Mouse (Mus musculus) heart, embryonic 14.5 days (tissue): Measurements from ENCODE around the gene Mreg. TPM values are rescaled to one million over a fixed set of nuclear protein-coding genes. Genes with fewer than 3 reads are reported as not detected.
"Not testable (repeated sequence)": the region's sequence is repeated elsewhere in the genome, so short reads cannot be mapped to it uniquely, and the experiment has no call there.

Source experiments
- ATAC-seq: fragments of 200-750 bp; cut with Nextera tagmentation; 2 replicates; pipeline ENCODE4 v1.8.0; 2017; ENCODE audit warnings: low read depth, moderate TSS enrichment; ENCODE audit not compliant: insufficient number of reproducible peaks, insufficient read depth, low FRiP score
- H3K27ac ChIP-seq, 2 experiments: fragments of 200-500 bp in 1 of 2; fragments of 300-500 bp in 1 of 2; sonication (generic) in 1 of 2; replicated peaks in 1 of 2; 2 replicates each; pipeline ENCODE4 v1.5.1; 2012 to 2014; ENCODE audit warnings: low read depth in 2 of 2, low read length in 2 of 2, control low read depth in 1 of 2, mild to moderate bottlenecking in 1 of 2, mixed read lengths in 1 of 2; ENCODE audit not compliant: control insufficient read depth in 1 of 2, insufficient read depth in 1 of 2
- H3K27me3 ChIP-seq: fragments of 300-500 bp; sonication (generic); 2 replicates; pipeline ENCODE4 v1.6.1; 2014; ENCODE audit warnings: mild to moderate bottlenecking, low read length, control low read depth; ENCODE audit not compliant: control insufficient read depth, insufficient read depth
- H3K36me3 ChIP-seq: fragments of 300-500 bp; sonication (generic); 2 replicates; pipeline ENCODE4 v1.6.1; 2014; ENCODE audit warnings: mild to moderate bottlenecking, control low read depth, low read length, mixed read lengths; ENCODE audit not compliant: control insufficient read depth, insufficient read depth
- H3K4me1 ChIP-seq, 2 experiments: fragments of 200-500 bp in 1 of 2; fragments of 300-500 bp in 1 of 2; sonication (generic) in 1 of 2; 2 replicates each; pipeline ENCODE4 v1.6.1; 2012 to 2014; ENCODE audit warnings: low read length in 2 of 2, control low read depth in 1 of 2, mixed read lengths in 1 of 2; ENCODE audit not compliant: control insufficient read depth in 2 of 2, insufficient read depth in 2 of 2
- H3K4me2 ChIP-seq: fragments of 300-500 bp; sonication (generic); 2 replicates; pipeline ENCODE4 v1.6.1; 2014; ENCODE audit warnings: mild to moderate bottlenecking, low read length
- H3K4me3 ChIP-seq, 2 experiments: fragments of 200-500 bp in 1 of 2; fragments of 300-500 bp in 1 of 2; sonication (generic) in 1 of 2; 2 replicates each; pipeline ENCODE4 v1.5.1; 2012 to 2014; ENCODE audit warnings: low read length in 2 of 2, mild to moderate bottlenecking in 2 of 2, control low read depth in 1 of 2, low read depth in 1 of 2, moderate library complexity in 1 of 2; ENCODE audit not compliant: control insufficient read depth in 1 of 2, insufficient read depth in 1 of 2
- H3K9ac ChIP-seq: fragments of 300-500 bp; sonication (generic); 2 replicates; pipeline ENCODE4 v1.6.1; 2014; ENCODE audit warnings: mild to moderate bottlenecking, low read length
- H3K9me3 ChIP-seq: fragments of 300-500 bp; sonication (generic); 2 replicates; pipeline ENCODE4 v1.6.1; 2016; ENCODE audit warnings: low read length, control low read depth; ENCODE audit not compliant: control insufficient read depth
- WGBS: fragments of 180-500 bp; shearing (Covaris S2); extraction: QIAGEN DNeasy Blood & Tissue Kit; methylation state at CpG from one replicate; pipeline ENCODE4 v1.1.7; 2014; 5-methylcytosine and 5-hydroxymethylcytosine counted together
- polyA plus RNA-seq: library from polyadenylated mRNA; unstranded; fragments of >200 nt; fragmentation: Nextera tagmentation; extraction: Ambion mirVana; gene quantifications from 2 replicates; pipeline ENCODE4 v1.2.1, GENCODE M21; 2014

The Mreg gene
- polyA plus RNA-seq, 1 experiment from 2014 or later: 6.8 TPM

DNA sequence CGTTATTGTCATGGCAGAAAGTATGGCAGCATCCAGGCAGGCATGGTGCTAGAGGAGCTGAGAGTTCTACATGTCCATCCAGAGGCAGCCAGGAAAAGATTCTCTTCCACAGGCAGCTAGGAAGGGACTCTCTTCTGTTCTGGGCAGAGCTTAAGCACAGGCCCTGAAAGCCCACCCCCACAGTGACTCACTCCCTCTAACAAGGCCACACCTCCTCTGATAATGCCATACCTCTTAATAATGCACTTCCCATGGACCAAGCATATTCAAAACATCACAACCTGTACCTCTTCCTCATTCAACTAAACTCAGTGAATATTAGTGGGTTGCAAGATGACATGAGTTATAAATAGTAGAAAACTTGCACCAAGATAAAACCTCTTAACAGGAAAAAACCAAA, 39.7 kb upstream of the Mreg start:
- 71% methylated on average over 1 of the region's 1 CpGs for WGBS
- H3K4me3 ChIP-seq: no peak overlapping the region

DNA sequence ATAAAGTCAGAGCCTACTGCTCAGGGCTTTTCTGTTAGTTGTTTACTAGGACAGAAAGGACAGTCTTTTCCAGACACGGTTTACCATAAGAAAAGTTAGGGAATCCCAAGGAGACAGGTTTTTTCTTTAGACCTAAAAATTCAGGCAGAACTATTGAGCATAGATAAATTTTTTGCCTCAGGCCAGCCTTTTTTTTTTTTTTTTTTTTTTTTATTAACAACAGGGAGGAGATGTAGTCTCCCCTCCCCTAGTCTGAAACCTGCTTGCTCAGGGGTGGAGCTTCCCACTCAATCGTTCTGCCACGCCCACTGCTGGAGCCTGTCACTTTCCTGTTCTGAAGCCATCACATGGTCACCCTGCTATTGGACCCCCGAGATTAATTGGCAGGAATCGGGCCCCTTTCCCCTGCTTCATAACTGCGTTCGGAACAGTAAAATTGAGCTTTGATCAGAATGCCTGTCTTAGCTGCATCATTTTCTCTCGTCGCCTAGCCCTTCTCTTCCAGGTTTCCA, 36.2 kb upstream of the Mreg start:
- WGBS: 42% methylated on average over 9 of the region's 9 CpGs

More for the DNA sequence above, 39.7 kb upstream of the Mreg start:
- Histone ChIP-seq H3K27me3 (no peaks in the 10 kb centered on the region), H3K9ac (no peak overlapping the region), H3K9me3 (no peaks in the 10 kb centered on the region), H3K36me3 (no peaks in the 10 kb centered on the region), H3K4me2 (no peak overlapping the region), H3K27ac (no peak overlapping the region), H3K4me1 (peaks cover 3 to 14% of the 10 kb centered on the region in 2 experiments; a peak in 2 of 4 replicates)
- ATAC-seq: no peak

DNA sequence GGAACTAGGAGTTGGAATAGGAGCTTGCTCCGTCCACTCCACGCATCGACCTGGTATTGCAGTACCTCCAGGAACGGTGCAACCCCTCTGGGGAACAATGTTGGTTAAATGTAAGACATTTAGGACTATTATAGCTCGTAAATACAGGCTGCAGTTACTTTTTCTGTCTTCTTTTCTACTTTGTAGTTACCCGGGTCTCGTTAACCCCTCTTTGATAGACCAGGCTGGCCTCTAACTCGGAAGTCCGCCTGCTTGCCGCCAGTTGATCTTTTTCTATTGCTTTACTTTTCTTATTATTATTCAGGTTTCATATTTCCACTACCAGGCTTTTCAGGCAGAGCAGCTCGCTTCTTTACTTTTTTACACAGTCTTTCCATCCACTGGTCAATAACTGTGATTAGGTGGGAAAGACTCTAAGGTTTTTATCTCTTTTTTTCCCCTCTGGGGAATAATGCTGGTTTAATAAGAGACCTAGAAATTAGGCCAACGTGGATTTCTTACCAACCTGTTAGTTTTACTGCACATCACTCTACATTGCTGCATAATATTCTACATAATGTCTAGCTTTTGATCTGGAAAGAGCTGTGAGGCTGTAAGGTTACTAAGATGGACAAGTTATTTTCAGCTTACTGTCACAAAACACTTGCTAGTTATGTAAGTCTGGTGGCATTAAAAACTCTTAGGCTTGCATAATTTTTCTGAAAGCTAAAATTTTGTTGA, 32.4 kb upstream of the Mreg start:
- H3K36me3 ChIP-seq: no peaks in the 10 kb centered on the region
- WGBS: under 1% methylated on average over 12 of the region's 12 CpGs
- no peaks in the 10 kb centered on the region for H3K27me3 ChIP-seq
- H3K4me3 ChIP-seq: peak overlapping the region in 1 of 2 experiments; percentile 36; a peak in 3 of 4 replicates
- no peaks in the 10 kb centered on the region for H3K9me3 ChIP-seq
- peak overlapping the region; percentile 93 to 97 for H3K27ac ChIP-seq
- ATAC-seq: peak; percentile 66
- H3K9ac ChIP-seq: peak overlapping the region; percentile 85
- peak overlapping the region; percentile 67 for H3K4me2 ChIP-seq
- H3K4me1 ChIP-seq: no peaks in the 10 kb centered on the region

More for the DNA sequence above, 36.2 kb upstream of the Mreg start:
- H3K4me3 ChIP-seq, H3K27me3 ChIP-seq, H3K4me1 ChIP-seq, H3K27ac ChIP-seq, ATAC-seq, H3K9ac ChIP-seq, H3K4me2 ChIP-seq, H3K9me3 ChIP-seq, H3K36me3 ChIP-seq: not testable (repeated sequence)

DNA sequence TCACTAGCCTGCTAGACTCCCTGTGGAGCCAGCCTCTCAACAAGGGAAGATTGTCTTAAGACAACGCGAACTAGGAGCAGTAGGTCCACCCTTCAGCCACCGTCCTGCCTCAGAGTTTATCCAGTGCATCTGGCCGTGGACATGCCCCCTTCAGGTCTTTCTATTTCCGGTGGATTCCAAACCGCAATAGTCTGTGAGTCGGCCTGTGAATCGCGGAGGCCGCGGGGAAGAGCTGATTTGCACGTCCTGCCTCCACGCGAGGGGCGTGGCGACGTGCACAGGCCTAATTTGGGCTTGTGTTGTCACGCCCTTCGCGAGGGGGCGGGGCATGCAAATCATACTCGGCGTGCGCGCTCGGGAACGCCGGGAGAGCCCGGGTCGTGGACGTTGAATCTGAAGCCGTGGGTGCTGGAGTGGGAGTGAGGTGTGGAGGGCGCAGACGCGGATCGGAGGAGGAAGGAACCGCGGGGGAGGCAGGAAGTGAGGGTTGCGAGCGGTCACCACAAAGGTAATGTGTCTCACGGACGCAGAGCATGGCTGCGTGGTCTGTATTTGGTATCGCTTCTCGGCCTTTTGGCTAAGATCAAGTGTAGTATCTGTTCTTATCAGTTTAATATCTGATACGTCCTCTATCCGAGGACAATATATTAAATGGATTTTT, 31.7 kb upstream of the Mreg start:
- peak; percentile 91 for ATAC-seq
- Histone ChIP-seq H3K9me3 (no peaks in the 10 kb centered on the region), H3K4me1 (no peaks in the 10 kb centered on the region), H3K4me2 (peak overlapping the region; percentile 67), H3K4me3 (peak overlapping the region; percentile 36 to 53), H3K27ac (peak overlapping the region; percentile 93 to 97), H3K27me3 (no peaks in the 10 kb centered on the region), H3K9ac (peak overlapping the region; percentile 85), H3K36me3 (no peaks in the 10 kb centered on the region)
- WGBS: under 1% methylated on average over 46 of the region's 47 CpGs

DNA sequence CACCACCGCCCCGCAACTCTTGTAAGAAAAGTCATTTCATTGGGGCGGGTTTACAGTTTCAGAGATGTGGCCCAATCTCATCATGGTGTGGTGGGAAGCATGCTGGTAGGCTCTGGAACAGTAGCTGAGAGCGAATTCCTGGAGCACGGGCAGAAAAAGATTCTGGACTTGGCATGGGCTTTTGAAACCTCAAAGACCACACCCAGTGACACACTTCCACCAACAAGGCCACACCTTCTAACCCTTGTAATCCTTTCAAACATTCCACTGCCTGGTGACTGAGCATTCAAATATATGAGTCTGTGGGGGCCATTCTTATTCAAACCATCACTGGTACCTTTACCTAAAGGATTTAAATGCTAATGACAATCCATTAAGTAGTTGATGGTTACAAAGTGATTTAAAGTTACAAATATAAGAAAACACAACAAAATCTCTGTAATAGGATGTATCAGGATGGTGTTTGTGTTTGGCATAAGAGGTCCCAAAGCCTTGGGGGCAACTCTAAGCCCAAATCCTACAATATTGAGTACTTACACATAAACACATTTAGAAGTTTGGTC, 30.6 kb upstream of the Mreg start:
- Histone ChIP-seq H3K4me1 (peaks cover 2 to 5% of the 10 kb centered on the region in 2 experiments; a peak in 2 of 4 replicates), H3K4me3 (no peak overlapping the region), H3K9ac (no peak overlapping the region), H3K27ac (no peak overlapping the region), H3K27me3 (no peaks in the 10 kb centered on the region), H3K4me2 (no peak overlapping the region), H3K36me3 (no peaks in the 10 kb centered on the region), H3K9me3 (no peaks in the 10 kb centered on the region)
- 86% methylated on average over 5 of the region's 5 CpGs for WGBS
- ATAC-seq: no peak

DNA sequence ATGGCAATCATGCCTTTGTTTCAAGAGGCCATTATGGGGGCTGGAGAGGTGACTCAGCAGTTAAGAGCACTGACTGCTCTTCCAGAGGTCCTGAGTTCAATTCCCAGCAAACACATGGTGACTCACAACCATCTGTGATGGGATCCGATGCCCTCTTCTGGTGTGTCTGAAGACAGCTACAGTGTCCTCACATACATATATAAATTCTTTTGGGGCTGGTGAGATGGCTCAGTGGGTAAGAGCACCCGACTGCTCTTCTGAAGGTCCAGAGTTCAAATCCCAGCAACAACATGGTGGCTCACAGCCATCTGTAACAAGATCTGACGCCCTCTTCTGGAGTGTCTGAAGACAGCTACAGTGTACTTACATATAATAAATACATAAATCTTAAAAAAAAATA, 27.0 kb upstream of the Mreg start:
- H3K4me1 ChIP-seq, H3K9ac ChIP-seq, H3K4me3 ChIP-seq, H3K27ac ChIP-seq, H3K36me3 ChIP-seq, ATAC-seq, H3K9me3 ChIP-seq, H3K4me2 ChIP-seq, H3K27me3 ChIP-seq: not testable (repeated sequence)
- 76% methylated on average over 3 of the region's 3 CpGs for WGBS

DNA sequence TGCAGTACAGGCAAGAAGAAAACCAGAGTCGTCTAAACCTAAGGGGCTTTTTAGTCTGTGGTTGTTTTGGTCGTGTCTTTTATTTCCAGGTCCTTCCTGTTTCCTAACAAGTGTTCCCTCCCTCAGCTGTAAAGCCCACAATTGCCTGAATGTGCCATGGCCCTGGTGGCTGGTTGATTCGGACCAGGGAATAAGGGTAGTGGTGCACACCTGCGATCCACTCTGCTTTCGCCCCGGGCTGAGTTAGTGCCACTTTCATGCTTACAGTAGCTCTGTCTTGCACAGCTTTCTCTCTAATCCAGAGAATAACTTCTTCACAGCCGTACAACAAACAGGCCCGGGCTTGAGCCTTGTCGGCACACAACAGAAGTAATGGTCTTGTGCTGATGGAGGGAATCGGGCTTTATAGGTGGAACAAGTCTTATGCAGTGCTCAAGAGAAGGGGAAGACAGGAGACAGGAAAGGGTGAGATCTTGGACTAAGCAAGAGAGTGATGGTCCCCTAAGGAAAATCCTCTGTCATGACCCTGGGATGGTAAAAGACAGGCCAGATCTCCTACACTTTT, 26.0 kb upstream of the Mreg start:
- peak overlapping the region; percentile 52; the same call in 1 of the 2 replicates for H3K4me2 ChIP-seq
- peaks cover 10% of the 10 kb centered on the region for H3K27me3 ChIP-seq
- ATAC-seq: no peak
- H3K4me3 ChIP-seq: no peak overlapping the region
- no peaks in the 10 kb centered on the region for H3K9me3 ChIP-seq
- no peaks in the 10 kb centered on the region for H3K36me3 ChIP-seq
- WGBS: 64% methylated on average over 10 of the region's 10 CpGs
- H3K27ac ChIP-seq: peak overlapping the region in 1 of 2 experiments; percentile 12; a peak in 1 of 4 replicates
- H3K9ac ChIP-seq: peak overlapping the region; percentile 54; the same call in 1 of the 2 replicates
- peaks cover 2 to 5% of the 10 kb centered on the region in 2 experiments; a peak in 2 of 4 replicates for H3K4me1 ChIP-seq
